Mouse (Mus musculus) megakaryocyte-erythroid progenitor cell, adult 5-6 weeks (primary cell): Measurements from ENCODE around the gene Pip4k2a. TPM values are rescaled to one million over a fixed set of nuclear protein-coding genes. Genes with fewer than 3 reads are reported as not detected.
A peak's percentile ranks its signal among the peaks of the same experiment; 100 is the strongest.
"Not testable (repeated sequence)": the region's sequence is repeated elsewhere in the genome, so short reads cannot be mapped to it uniquely, and the experiment has no call there.

Experiments used
- ATAC-seq: replicated peaks from 2 replicates; pipeline ENCODE4 v1.8.0; 2016; ENCODE audit warnings: mild to moderate bottlenecking, inconsistent platforms; ENCODE audit not compliant: severe bottlenecking, poor library complexity, low FRiP score, low TSS enrichment
- total RNA-seq, 2 experiments: library from RNA; stranded (forward) in 1 of 2; stranded (reverse) in 1 of 2; fragments of 200-1000, 215-1000 nt in 1 of 2; fragments of >200 nt in 1 of 2; fragmentation: Nextera tagmentation in 1 of 2; gene quantifications; 2 replicates each; pipeline ENCODE4 v1.2.3; 2014 to 2017

Pip4k2a gene
- total RNA-seq (2014; fragmentation: Nextera tagmentation) = 53.7 and 56.7 TPM in 2 replicates
- total RNA-seq (2017) = 28.7 and 29.0 TPM in 2 replicates

DNA sequence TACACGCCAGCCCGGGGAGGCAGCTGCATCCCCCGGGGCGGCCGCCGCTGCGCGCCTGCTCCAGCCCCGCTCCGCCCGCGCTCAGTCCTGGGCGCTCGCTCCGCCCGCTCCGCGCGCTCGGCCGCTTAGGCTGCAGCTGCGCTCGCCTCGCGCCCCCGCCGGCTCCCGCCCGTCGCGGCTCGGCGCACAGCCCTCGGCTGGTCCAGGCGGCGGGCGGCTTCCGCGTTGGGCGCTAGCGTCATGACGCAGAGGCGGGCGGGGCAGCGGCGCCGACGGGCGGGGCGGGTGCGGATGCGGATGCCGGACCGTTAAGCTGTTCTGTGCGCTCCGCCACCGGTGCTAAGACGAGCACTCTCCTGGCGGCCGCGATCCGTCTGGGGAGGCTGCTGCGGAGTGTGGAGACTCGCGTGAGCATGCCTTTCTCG, at the start of gene Pip4k2a, which contains the start of gene 4930426L09Rik:
Pip4k2a (minus strand) TSS at position 73 of the 425 bp plus-strand sequence.
4930426L09Rik (plus strand) TSS at position 290 of the 425 bp plus-strand sequence.
- peak; percentile 82 for ATAC-seq

DNA sequence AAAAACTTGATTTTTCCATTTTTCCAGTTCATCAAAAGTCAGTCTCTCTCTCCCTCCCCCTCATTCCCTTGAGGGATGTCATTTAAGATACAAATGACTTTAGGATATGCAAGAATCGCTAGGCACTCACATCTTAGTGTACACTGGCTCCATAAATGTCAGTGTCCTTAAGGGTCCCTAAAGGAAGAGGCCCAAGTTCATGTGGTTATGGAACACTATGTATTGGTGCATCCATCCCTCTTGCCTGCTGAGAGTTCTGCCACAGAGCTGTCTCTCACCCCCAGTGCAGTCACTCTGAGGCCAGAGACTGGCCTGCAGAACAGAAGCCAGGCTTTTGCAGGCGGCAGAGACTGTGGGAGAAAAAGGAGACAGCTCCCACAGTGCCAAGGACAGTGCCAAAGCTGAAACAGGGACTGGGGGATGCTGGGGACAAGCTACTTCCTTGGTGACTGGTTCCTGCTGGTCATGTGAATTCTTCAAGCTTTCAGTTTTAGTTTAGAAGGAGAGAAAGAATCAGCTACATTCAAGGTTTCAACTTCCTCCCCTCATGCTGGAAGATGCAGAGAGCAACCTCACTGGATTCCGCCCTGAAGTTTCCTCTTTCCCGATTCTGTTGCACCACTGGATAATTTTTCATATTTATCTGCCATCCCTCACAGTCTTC, 40.1 kb upstream of the Pip4k2a start:
- ATAC-seq = no peak

DNA sequence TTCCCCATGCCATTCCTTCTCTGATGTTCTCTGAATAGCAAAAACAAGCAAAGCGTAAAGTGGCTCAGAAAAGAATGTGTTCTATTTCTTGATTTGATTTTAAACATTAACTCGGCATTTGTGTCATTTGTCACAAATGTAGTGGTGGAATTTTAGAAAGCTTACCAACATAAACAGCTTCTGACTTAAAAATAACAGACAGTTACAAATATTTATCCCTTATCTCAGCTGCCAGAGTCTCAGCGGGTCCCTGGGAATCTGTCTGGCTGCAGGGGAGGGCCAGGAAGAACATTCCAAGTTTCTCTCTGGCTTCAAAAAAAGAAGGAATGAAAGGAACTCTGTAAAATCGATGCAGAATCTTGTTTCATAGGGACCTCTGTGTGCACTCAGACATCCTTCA, 39.5 kb upstream of the Pip4k2a start:
- no peak for ATAC-seq

DNA sequence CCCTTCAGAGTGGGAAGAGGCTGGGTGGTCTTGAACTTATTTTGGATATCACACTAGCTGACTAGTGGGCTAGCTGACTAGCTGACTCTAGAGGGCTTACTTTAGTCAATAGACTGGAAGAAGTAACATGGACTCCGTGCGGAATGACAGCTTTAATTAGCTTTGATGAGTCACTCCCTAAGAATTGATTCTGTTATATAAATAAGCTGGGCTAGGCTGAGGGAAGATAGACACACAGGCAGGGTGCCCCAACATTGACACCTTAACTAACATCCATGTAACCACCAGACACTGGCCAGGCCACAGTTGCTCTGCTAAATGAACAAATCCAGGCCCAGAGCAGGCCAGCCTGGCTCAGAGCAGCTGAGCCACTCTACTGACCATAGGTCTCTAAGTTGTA, 26.9 kb upstream of the Pip4k2a start:
- ATAC-seq = no peak

DNA sequence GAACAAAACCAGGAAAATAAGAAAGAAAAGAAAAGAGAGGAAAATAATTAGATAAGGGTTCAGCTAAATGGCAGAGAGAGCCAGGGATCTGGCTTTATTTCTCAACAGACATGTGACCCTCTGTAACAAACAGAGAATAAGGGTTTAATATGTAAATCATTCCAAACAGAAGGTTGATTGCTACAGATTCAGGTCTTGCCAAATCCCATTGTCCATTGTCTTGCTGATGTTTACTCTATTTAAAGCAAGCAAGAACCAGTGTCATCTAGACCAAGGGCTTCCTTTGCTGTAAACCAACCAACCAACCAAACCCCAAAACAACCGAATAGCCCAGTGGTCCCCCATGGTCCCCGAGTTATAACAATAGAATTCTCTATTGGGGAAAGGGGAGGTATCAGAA, 20.1 kb upstream of the Pip4k2a start:
- no peak for ATAC-seq

DNA sequence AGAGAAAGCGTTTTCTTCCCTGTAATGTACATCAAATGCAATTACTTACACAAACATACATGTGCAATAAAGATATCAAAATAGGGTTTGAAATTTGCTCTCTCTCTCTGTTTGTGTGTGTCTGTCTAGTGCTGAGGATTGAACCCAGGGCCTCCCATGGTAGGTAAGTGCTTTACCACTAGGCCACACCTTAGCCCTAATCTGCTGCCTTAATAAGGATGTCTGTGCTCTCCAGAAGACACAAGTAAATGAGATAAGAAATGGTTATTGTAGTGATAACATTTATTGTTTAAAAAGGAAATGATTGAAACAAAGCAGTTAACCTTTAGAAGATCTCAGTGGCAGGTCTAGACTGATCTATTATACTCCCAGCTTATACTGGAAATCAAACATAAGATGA, 18.9 kb upstream of the Pip4k2a start:
- ATAC-seq = peak; percentile 68

DNA sequence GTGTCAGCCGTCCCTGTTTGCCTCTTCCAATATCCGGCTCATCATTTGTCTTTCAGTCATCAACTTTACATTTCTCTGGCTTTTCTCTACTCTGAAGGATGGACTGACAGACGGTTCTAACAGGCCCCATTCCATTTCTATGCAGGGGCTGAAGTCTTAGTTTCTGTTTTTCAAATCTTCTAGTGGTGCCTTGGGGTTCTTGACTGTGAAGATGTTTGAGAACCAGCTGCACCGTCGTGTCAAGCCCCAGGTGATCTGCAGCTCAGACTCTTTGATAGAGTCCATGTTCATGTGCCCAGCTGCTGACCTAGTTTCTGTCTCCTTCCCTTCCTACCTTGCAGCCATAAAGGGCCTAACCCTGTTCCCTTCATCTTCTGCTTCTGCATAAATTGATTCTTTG, 18.4 kb upstream of the Pip4k2a start:
- no peak for ATAC-seq

DNA sequence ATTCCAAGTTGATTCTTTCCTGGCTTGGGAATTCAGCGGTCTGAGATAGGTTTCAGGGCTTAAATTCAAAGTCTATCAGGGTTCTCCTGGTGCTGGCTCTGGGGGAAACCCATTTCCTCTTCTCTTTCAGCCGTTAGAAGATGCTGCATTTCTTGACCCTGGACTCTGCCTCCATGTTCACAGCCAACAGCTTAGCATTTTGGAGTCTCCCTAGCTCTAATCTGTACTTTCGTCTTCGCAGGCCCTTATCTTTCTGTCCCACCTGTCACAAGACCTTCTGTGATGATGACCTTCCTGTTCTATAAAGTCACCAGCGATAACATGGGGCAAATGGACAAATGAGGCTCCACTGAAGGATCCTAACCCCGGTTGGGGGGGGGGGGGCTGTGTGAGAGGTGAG, 13.5 kb upstream of the Pip4k2a start:
- peak; percentile 98 for ATAC-seq

DNA sequence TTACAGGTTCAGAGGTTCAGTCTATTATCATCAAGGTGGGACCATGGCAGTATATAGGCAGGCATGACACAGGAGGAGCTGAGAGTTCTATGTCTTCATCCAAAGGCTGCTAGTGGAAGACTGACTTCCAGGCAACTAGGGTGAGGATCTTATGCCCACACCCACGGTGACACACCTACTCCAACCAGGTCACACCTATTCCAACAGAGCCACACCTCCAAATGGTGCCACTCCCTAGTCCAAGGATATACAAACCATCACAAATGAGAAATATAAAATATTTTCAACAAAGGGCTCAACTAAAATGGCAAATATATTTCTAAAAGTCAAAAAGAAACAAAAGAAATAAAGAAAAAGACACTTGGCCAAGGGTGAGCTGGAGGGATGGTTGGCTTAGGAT, 12.6 kb upstream of the Pip4k2a start:
- ATAC-seq = not testable (repeated sequence)

DNA sequence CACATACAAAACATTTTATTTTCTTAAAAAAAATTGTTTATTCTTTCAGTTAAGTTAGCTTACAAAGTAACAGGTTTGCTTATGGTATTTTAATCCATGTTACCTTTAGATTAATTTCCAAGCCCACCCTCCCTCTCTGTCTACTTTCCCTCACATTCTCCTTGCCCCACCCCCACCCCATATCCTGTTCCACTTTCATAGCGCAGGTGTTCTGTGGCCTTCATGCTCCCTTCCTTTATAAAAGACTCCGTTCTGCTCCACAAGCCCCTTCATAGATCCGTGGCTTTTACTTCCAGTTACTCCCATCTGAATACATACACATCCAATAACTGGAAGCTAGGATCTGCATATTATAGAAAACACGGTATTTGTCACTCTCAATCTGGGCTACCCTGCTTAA, 9.7 kb upstream of the Pip4k2a start:
- ATAC-seq = no peak

DNA sequence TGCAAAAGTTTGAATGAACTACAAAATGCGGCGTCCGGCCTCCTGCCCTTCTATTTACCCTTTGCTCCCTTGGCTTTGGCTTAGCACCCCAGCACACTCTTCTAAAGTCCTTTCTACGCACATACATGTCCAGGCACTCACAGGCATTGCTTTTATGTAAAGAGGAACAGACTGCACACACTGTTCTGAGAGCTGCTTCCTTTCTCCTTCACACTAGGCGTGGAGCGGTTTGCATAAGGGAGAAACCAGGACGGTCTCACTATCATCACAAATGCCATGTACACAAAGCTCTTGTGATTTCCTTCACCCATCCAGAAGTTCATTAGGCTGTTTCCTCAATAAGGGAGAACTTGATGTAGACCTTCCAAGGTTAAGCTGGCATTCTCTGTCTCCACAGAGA, 8.2 kb upstream of the Pip4k2a start:
- no peak for ATAC-seq

DNA sequence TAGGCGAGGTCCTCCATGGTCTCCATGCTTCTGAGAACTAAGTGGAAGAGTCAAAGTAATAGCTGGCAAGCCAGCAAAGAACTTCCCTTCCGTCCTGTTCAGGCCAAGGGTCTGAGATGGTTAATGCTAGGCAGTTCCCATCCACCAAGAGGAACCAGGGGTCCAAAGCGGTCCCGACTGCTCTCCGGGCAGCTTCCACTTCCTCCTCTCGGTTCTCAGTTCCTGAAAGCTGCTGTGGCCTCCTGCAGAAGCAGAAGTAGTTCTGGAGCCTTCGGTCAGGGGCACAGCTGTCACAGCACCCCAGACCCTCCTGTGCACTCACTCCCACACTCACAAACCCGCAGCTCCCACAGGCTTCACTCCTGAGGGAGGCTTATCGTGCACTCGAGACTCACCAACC, 6.9 kb upstream of the Pip4k2a start:
- ATAC-seq = peak; percentile 40; the same call in 1 of the 2 replicates

DNA sequence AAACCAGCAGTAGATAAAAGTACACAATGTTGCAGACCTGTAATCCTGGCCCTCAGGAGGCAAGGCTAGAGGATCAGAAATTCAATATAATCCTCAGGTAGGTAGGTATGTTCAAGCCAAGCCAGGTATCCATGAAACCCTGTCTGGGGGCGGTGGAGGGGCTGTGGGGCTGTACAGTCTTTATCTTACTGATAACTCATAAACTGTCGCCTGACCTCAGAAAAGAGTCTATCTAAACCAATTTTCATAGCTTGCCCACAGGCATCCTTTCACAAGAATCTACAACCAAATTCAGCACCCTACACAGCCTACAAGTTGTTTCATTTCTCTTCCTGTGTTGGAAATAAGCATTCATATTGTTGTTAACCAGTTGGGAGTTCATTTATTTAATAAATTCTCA, 1.5 kb upstream of the Pip4k2a start:
- ATAC-seq = no peak

DNA sequence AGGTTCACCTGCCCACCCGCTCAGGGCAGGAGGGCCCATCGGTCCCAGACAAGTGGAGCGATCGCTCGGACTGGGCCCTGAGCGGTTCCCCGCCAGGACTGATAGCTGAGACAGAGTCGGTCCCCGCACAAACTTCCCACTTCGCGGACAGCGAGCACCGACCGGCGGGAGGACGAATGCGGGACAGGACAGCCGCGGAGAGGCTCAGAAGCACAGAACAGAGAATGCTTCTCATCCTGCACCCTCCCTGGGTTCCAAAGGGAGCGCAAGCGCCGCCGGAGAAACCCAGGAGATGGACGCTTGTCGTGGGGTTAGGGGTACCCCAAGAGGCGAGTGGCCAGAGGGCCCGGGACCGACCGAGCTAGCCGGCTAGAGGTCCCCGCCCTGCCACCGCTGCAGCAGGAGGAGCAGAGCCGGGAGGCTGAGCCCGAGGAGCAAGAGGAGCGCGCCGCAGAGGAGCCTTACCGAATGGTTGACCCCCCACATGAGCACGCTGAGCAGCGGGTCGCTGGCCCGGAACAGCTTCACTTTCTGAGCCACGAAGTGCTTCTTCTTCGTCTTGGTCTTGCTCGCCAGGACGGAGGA, 447 bp downstream of the Pip4k2a start:
- peak; percentile 24; the same call in 1 of the 2 replicates for ATAC-seq

DNA sequence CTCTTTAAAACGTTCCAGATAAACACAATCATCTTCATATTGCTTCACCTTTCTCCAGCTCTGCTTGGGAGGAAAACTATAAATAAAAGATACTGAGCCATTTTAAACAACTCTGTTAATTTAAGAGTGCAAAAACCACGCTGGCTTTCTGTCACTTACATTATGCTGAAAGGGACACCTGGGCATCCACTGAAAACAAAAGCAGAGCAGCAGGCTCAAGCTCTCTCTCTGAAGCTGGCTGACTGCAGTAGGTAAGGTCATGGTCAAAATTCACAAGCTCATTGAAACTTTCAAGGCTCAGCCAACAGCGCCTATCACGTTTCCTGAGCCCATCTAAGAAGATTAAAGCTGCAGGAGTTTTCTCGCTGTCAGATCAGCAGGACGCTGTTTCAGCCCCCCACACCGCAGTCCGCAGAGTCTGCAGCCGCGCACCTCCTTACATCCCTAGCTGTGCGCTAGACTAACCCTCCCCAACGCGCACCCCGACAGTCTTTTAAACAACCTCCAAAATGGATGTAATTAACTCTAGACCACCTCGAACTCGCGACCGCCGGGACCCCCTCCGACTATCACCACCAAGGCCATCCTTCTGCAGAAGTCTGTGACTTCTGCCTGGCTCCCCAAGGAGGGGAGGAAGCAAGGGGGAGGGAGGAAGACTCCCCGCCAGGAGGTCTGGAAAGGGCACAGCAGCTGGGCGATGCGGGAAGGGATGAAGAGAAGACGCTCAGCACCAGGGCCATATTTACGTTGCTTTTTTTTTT, 1.3 kb downstream of the Pip4k2a start:
- ATAC-seq = no peak; the same call in 1 of the 2 replicates

DNA sequence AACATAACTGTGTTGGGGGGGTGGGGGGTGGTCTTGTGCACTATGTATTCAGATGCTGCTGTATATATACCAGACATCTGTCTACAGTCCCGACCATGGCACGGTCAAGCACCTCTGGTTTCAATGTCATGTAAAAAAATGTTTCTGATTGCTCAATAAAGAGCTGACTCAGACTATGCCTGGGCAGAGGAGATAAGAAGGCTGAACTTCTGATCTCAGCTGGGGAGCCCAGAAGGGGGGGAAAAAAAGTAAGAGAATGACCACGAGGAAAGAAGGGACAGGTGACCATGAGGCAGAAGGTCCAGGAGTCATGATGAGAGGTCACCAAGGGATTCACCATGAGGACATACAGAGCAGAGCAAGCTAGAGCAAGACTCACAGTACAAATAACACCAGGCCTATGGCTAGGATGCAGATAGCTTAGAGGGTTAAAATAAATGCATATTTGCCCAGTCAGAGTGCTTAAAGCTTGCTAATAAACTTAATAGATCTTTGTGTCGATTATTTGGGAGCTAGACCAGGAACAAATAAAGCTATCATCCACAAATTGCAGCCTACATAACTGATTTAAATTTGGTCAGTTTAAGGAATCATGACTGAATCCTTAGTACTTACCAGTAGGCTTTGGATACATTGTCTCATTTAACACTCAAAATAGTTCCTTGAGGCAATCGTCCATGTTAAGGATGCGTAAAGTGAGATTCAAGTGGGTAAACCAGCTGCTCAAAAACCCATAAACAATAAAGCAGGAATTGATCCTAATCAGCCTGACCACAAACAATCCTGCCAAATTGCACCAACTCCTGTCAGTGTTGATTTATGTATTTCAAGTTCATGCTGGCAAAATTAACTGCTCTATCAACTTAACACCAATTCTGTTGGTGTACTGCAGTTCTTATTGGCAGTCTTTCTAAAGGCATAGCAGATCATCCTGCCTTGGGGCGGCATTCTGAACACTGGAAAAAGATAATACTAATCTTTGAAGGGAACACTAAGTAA, 5.1 kb downstream of the Pip4k2a start:
- ATAC-seq = peak; percentile 65

DNA sequence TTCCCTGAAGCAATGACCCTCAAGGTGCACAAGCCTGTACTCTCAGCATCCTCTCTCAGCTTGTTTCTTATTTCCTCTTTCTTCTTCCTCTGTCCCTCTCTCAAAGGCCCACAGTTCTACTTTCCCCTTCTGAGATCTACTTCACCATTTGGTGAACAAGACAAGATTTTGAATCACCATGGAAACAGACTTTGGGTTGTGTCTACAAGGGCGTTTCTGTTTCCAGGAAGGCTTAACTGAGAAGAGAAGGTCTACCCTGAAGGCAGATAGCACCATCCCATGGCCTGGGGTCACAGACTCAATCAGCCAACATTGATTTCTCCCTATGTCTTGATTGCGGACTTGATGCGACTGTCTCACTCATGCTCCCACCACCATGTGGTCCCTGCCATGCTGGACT, 9.0 kb downstream of the Pip4k2a start:
- ATAC-seq = 0 out of 2 replicates have a peak, but pooled peaks have one; percentile 23

DNA sequence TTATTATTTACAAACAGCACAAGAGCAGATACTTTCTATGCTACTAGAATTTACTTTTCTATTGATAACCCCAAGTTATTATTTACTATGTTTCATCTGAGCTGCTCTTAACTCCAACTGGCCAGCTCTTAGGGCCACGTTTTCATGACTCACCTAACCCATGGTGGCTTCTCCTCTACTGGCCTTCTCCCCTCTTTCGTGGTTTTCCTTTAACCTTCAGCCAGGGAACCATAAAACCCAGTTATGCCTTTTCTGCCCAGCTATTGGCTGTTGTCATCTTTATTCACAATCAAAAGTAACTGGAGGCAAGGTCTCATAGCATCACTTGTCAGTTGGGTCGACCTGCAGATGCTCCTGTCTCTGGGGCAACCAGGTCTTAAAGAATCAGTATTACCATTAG, 12.4 kb downstream of the Pip4k2a start:
- no peak for ATAC-seq

DNA sequence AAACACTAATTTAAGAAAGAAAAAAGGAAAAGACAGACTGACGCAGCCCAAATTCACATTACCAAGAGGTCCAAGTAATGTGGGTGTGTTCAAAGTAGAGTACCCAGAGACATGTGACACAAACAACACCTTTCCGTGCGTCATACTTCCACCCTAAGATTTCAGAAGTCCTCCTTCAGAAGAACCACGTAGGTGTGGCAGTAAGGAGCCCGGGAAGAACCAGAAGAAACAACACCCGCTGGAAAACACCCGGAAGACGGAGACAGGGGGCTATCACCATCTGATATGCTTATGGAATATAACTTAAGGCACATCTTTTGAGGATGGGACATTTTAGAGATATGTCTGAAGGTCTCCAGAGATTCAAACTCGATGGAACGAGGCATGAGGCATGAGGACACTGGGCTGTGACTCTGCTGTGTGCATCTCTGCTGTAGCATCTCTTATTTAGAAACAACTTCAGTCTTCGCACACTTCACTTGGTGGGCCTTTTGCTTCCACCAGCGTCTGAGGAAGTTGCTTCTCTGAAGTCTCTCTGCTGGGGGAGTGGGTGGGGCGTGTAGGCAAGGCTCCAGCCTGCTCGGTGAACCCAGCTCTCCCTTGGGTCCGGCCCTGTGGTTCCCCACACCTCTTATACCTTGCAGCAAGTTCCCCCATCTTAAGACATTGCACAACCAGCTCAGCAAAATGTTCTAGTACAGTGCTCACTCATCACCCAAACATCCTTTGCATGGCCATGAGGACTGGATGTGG, 13.7 kb downstream of the Pip4k2a start:
- no peak for ATAC-seq
